Mouse (Mus musculus) kidney, adult 2 months (tissue): ENCODE data around the gene Akap12. TPM values are rescaled to one million over a fixed set of nuclear protein-coding genes. Genes with fewer than 3 reads are reported as not detected.
A peak's percentile ranks its signal among the peaks of the same experiment; 100 is the strongest.

Experiments used
- DNase-seq: peaks from one replicate; pipeline ENCODE4 v3.0.0; 2021
- H3K27ac ChIP-seq: fragments of 200-500 bp; 2 replicates; pipeline ENCODE4 v1.5.1; 2012; ENCODE audit warnings: low read depth, low read length, control low read depth, inconsistent platforms; ENCODE audit not compliant: insufficient read depth
- H3K27me3 ChIP-seq: fragments of 200-500 bp; replicated peaks from 2 replicates; pipeline ENCODE4 v1.6.1; 2012; ENCODE audit warnings: mild to moderate bottlenecking, moderate library complexity, low read length, inconsistent platforms; ENCODE audit not compliant: control insufficient read depth, insufficient read depth
- H3K36me3 ChIP-seq: fragments of 200-500 bp; 2 replicates; pipeline ENCODE4 v1.6.1; 2012; ENCODE audit warnings: mild to moderate bottlenecking, moderate library complexity, low read length, inconsistent platforms; ENCODE audit not compliant: control insufficient read depth, insufficient read depth
- H3K4me1 ChIP-seq: fragments of 200-500 bp; 2 replicates; pipeline ENCODE4 v1.6.1; 2011; ENCODE audit warnings: low read length; ENCODE audit not compliant: control insufficient read depth, insufficient read depth
- H3K4me3 ChIP-seq: fragments of 200-500 bp; 2 replicates; pipeline ENCODE4 v1.5.1; 2011; ENCODE audit warnings: mild to moderate bottlenecking, low read depth, low read length, control low read depth; ENCODE audit not compliant: insufficient read depth
- CTCF ChIP-seq: fragments of 200-500 bp; conservative IDR thresholded peaks from 2 replicates; pipeline ENCODE4 v1.5.1; 2011; ENCODE audit warnings: low read depth, mild to moderate bottlenecking, control low read depth, low read length, moderate library complexity, mixed read lengths; ENCODE audit not compliant: insufficient read depth, insufficient read length
- POLR2A ChIP-seq: fragments of 200-500 bp; IDR thresholded peaks from one replicate; pipeline ENCODE4 v1.6.1; 2011; ENCODE audit warnings: low read depth, low read length, control low read depth
- WGBS: fragments of 180-500 bp; shearing (Covaris S2); methylation state at CpG from one replicate; pipeline ENCODE4 v1.1.7; 2018; 5-methylcytosine and 5-hydroxymethylcytosine counted together
- polyA plus RNA-seq: library from polyadenylated mRNA; depleted of rRNA; stranded (reverse); fragments of >200 nt; gene quantifications from 2 replicates; pipeline ENCODE4 v1.2.3, GENCODE M21; 2012; rRNA removed

The Akap12 gene
- polyA plus RNA-seq, 1 experiment = 6.0 TPM

DNA sequence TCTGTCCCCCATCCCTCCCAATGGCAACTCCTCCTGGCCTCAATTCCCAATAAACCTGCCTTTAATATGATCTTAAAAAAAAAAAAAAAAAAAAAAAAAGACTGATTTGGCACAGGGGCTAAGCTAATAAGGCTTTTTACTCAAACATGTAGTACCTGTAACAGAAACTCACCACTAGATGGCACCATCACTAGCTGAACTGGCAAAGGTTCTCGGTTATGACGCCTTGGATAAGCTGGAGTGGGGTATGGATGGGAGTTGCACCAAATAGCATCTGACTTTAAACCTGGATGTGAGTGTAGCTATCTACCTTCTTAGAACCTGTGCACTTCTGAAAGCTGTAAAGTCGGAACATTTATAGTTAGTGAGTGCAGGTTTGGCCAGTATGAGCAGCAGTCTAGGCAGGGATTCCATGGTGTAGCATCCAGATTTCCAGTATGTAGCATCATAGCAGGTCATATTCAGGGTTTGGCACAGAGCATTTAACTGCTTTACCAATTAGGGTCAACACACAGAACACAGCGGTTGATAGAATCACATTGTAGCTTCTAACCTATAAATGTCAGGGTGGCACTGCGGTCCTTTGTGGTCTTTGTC, 138.8 kb downstream of the Akap12 start:
- DNase-seq = peak; percentile 71
- H3K27me3 ChIP-seq = no peaks in the 10 kb centered on the region
- WGBS = 53% methylated on average over 5 of the region's 5 CpGs
- no peak overlapping the region for H3K27ac ChIP-seq
- H3K4me3 ChIP-seq = no peak overlapping the region
- TF ChIP-seq CTCF = peak; percentile 56
- no peak for TF ChIP-seq POLR2A
- H3K36me3 ChIP-seq = no peaks in the 10 kb centered on the region; the same call in none of the 2 replicates
- H3K4me1 ChIP-seq = no peaks in the 10 kb centered on the region

DNA sequence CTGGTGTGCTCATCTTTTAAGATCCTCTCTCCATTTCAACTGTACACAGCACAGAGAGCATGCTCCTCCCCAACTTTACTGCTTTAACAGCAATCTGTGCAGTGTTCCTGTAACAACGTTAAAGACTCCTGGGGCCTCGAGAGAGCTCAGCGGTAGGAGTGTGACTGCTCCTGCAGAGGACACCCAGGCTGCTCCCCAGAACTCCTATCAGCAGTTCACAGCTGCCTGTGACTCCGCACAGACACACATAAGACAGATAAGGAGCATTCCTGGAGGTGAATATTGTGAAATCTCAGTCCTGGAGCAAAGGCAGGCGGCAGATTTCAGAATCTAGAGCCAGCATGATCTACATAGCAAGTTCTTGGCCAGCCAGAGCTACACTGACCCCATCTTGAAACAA, 139.3 kb downstream of the Akap12 start:
- H3K36me3 ChIP-seq = no peaks in the 10 kb centered on the region; the same call in none of the 2 replicates
- WGBS = 78% methylated on average over 5 of the region's 5 CpGs

DNA sequence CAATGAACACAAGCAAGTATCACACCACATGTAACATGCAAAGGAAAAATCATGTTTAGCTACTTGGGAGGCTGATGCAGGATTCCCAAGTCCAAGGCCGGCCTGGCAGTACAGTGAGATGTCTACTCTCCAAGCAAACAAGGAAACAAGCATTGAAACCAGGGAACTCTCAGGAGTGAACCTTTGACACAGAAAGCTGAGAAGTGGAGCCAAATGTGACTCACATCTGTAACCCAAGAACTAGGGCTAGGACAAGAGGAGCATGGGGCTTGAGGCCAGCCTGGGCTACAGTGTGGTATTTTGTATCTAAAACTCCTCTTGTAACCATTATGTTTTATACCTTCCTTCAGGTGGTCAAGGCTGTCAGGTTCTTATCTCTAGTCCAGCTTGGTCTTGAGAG, 141.0 kb downstream of the Akap12 start:
- no peaks in the 10 kb centered on the region for H3K4me1 ChIP-seq
- H3K27me3 ChIP-seq = no peaks in the 10 kb centered on the region
- 80% methylated on average over 1 of the region's 1 CpGs for WGBS
- peaks cover 2% of the 10 kb centered on the region for H3K36me3 ChIP-seq
- no peak overlapping the region for H3K4me3 ChIP-seq
- DNase-seq = no peak
- no peak overlapping the region for H3K27ac ChIP-seq
- TF ChIP-seq POLR2A = no peak
- TF ChIP-seq CTCF = no peak

More for the DNA sequence above, 139.3 kb downstream of the Akap12 start:
- no peaks in the 10 kb centered on the region for H3K4me1 ChIP-seq
- no peak for DNase-seq
- no peak overlapping the region for H3K27ac ChIP-seq
- H3K4me3 ChIP-seq = no peak overlapping the region
- H3K27me3 ChIP-seq = no peaks in the 10 kb centered on the region
- no peak for TF ChIP-seq CTCF
- no peak for TF ChIP-seq POLR2A

Other genes starting within 250 kb of the Akap12 start
- gene Zbtb2, start 121.7 kb downstream of the Akap12 start, polyA plus RNA-seq = 6.6 and 6.9 TPM in 2 replicates
- gene Rmnd1, start 166.0 kb downstream of the Akap12 start, polyA plus RNA-seq = 66.7 and 72.2 TPM in 2 replicates
- 7.9 and 9.1 TPM in 2 replicates for gene Armt1, start 166.1 kb downstream of the Akap12 start, polyA plus RNA-seq
- gene Ccdc170, start 216.1 kb downstream of the Akap12 start, polyA plus RNA-seq = 3.8 and 5.0 TPM in 2 replicates